In genomic region chr10:80014484-80015290, GRCm38 (mm10) we compare ENCODE assay signal across 1 mouse cellular context.
TF ChIP-seq lines count a peak whose summit lies in the region.

No protein-coding gene starts in this region.

TF ChIP-seq in MEL, 35 proteins besides CTCF, POLR2A, EP300 and RAD21:
- no peak for TF ChIP-seq TCF12 (IDR thresholded peaks at IDR 0.05; ENCODE audit: low read depth, low read length)
- peak; percentile 47 for TF ChIP-seq SMC3 (IDR thresholded peaks at IDR 0.05; ENCODE audit: low read depth, low read length)
- TF ChIP-seq RCOR1 (IDR thresholded peaks at IDR 0.05; ENCODE audit: low read depth, low read length) = no peak
- peak; percentile 28; the same call in 1 of the 2 replicates for TF ChIP-seq ZC3H11A (IDR thresholded peaks at IDR 0.05; ENCODE audit: low read depth, low read length)
TF ChIP-seq in MEL: peak in this region for 2.
